In the genomic region with DNA sequence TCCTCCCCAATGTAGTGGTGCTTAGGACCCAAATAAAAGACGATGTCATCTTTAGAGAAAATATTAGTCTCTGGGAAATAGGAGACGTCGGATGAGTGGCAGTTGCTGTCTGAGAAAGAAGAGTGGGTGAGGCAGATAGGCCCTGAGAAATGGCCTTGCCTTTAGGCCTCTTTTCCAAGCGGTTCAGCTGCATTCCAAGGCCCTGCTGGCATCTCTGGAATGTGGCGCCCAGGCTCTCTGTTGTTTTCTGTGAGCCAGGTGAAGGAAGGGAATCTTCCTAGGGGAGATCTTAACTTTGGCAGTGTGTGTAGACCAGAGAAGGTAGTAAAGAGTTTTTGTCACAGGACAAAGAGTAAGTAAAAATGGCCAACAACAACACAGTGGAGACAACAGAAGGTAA, we compare ENCODE assay signal across 18 mouse cellular contexts. TPM values are rescaled to one million over a fixed set of nuclear protein-coding genes. Genes with fewer than 3 reads are reported as not detected.
DNase-seq lines count a peak whose midpoint lies in the region; ATAC-seq and TF ChIP-seq lines count a peak whose summit lies in the region.
"Had no signal": no experiment of that assay in that cellular context is flagged by ENCODE, and none has a peak within 500 bp of the region (broad histone marks: within the 10 kb centered on the region; RNA-seq: fewer than 3 reads in every experiment).

No protein-coding gene starts in this region.

- H3K4me1 ChIP-seq in ES-Bruce4 (ENCODE audit: control insufficient read depth, insufficient read depth, low read length) = no peaks in the 10 kb centered on the region
- no peaks in the 10 kb centered on the region for H3K4me1 ChIP-seq in embryonic facial prominence, embryonic 11.5 days (ENCODE audit: control insufficient read depth, insufficient read depth, low read length)
- no peaks in the 10 kb centered on the region for H3K4me1 ChIP-seq in lung, postnatal 0 days (ENCODE audit: insufficient read depth, low read depth, low read length)
- H3K4me1 ChIP-seq: liver, embryonic 15.5 days had no signal

- no peak for ATAC-seq in embryonic facial prominence, embryonic 11.5 days (replicated peaks; ENCODE audit: insufficient number of reproducible peaks, low FRiP score, low TSS enrichment, low read depth)
- ATAC-seq in lung, postnatal 0 days = peak; percentile 60; the same call in 1 of the 2 replicates
- ATAC-seq: forebrain, embryonic 14.5 days; intestine, postnatal 0 days had no signal

- TF ChIP-seq CTCF in ES-Bruce4 (IDR thresholded peaks at IDR 0.05; ENCODE audit: low read depth, low read length) = no peak
- no peak for TF ChIP-seq CTCF in lung, postnatal 0 days (IDR thresholded peaks at IDR 0.05)

- no peak for TF ChIP-seq POLR2A in ES-Bruce4 (IDR thresholded peaks at IDR 0.05; ENCODE audit: insufficient read depth, low read length)

- peak; percentile 60 for TF ChIP-seq EP300 in ES-Bruce4 (IDR thresholded peaks at IDR 0.05; ENCODE audit: insufficient read depth, low read depth, low read length)
- TF ChIP-seq EP300 in lung, postnatal 0 days (IDR thresholded peaks at IDR 0.05) = peak; percentile 49; the same call in 1 of the 2 replicates

- H3K27me3 ChIP-seq in ES-Bruce4 (ENCODE audit: control insufficient read depth, insufficient read depth, low read length, poor library complexity, severe bottlenecking) = no peaks in the 10 kb centered on the region
- no peaks in the 10 kb centered on the region for H3K27me3 ChIP-seq in embryonic facial prominence, embryonic 11.5 days (ENCODE audit: control insufficient read depth, insufficient read depth, low read length)
- H3K27me3 ChIP-seq in lung, postnatal 0 days (replicated peaks; ENCODE audit: insufficient read depth, low read length) = no peaks in the 10 kb centered on the region
- H3K27me3 ChIP-seq: hindbrain, embryonic 13.5 days; liver, embryonic 15.5 days; midbrain, embryonic 13.5 days had no signal

- H3K4me3 ChIP-seq in ES-Bruce4 (ENCODE audit: low read depth, low read length) = no peak overlapping the region
- no peak overlapping the region for H3K4me3 ChIP-seq in embryonic facial prominence, embryonic 11.5 days (ENCODE audit: low read depth, low read length)
- no peak overlapping the region for H3K4me3 ChIP-seq in lung, postnatal 0 days (ENCODE audit: low read depth, low read length)
- H3K4me3 ChIP-seq: hindbrain, embryonic 13.5 days; liver, embryonic 15.5 days; midbrain, embryonic 13.5 days had no signal

- H3K4me2 ChIP-seq in embryonic facial prominence, embryonic 11.5 days (ENCODE audit: low read depth, low read length) = no peak overlapping the region
- H3K4me2 ChIP-seq in lung, postnatal 0 days (replicated peaks; ENCODE audit: low read depth, low read length) = no peak overlapping the region
- H3K4me2 ChIP-seq: hindbrain, embryonic 13.5 days; liver, embryonic 15.5 days; midbrain, embryonic 13.5 days had no signal

- H3K27ac ChIP-seq in ES-Bruce4 (ENCODE audit: insufficient read depth, low read length) = no peak overlapping the region
- no peak overlapping the region for H3K27ac ChIP-seq in embryonic facial prominence, embryonic 11.5 days (replicated peaks; ENCODE audit: low read depth, low read length)
- H3K27ac ChIP-seq in lung, postnatal 0 days (ENCODE audit: low read length) = no peak overlapping the region
- H3K27ac ChIP-seq: liver, embryonic 15.5 days had no signal

- DNase-seq in kidney, adult 11 months = peak; percentile 4
- DNase-seq in kidney, adult 9 months = no peak
- peak; percentile 40 for DNase-seq in embryonic facial prominence, embryonic 11.5 days (ENCODE audit: low spot score)
- DNase-seq in lung, postnatal 0 days (ENCODE audit: low spot score) = peak; percentile 28
- DNase-seq in layer of hippocampus, postnatal 14 days (ENCODE audit: low spot score in 2 of 2) = no peak
- DNase-seq in layer of hippocampus, postnatal 10 days (ENCODE audit: low spot score in 2 of 2) = no peak
- DNase-seq in cerebellum, postnatal 25 days = no peak
- DNase-seq: adrenal gland, postnatal 25 days; cerebellum, postnatal 10 days; layer of hippocampus, postnatal 36 days; right cerebral cortex, postnatal 4 days; thymus, postnatal 25 days had no signal

- H3K9ac ChIP-seq in ES-Bruce4 (ENCODE audit: low read depth, poor library complexity, severe bottlenecking) = no peak overlapping the region
- no peak overlapping the region for H3K9ac ChIP-seq in embryonic facial prominence, embryonic 11.5 days (replicated peaks; ENCODE audit: low read length)
- H3K9ac ChIP-seq in lung, postnatal 0 days (replicated peaks; ENCODE audit: low read depth) = no peak overlapping the region
- H3K9ac ChIP-seq: hindbrain, embryonic 13.5 days; liver, embryonic 15.5 days; midbrain, embryonic 13.5 days had no signal

- no peaks in the 10 kb centered on the region for H3K36me3 ChIP-seq in ES-Bruce4 (ENCODE audit: control insufficient read depth, insufficient read depth, low read length, poor library complexity, severe bottlenecking)
- H3K36me3 ChIP-seq in embryonic facial prominence, embryonic 11.5 days (replicated peaks; ENCODE audit: control insufficient read depth, insufficient read depth, low read depth, low read length) = no peaks in the 10 kb centered on the region
- H3K36me3 ChIP-seq in lung, postnatal 0 days (ENCODE audit: insufficient read depth, low read length) = no peaks in the 10 kb centered on the region
- H3K36me3 ChIP-seq: hindbrain, embryonic 13.5 days; liver, embryonic 15.5 days; midbrain, embryonic 13.5 days had no signal

- H3K9me3 ChIP-seq in ES-Bruce4 (replicated peaks; ENCODE audit: control insufficient read depth, insufficient read depth, low read length, poor library complexity, severe bottlenecking) = peaks cover 3% of the 10 kb centered on the region; the same call in 1 of the 2 replicates
- no peaks in the 10 kb centered on the region for H3K9me3 ChIP-seq in embryonic facial prominence, embryonic 11.5 days (replicated peaks; ENCODE audit: control insufficient read depth, low read length)
- no peaks in the 10 kb centered on the region for H3K9me3 ChIP-seq in lung, postnatal 0 days (ENCODE audit: low read length)
- H3K9me3 ChIP-seq: hindbrain, embryonic 13.5 days; liver, embryonic 15.5 days had no signal

- 36% methylated on average over 5 of the region's 5 CpGs for WGBS in embryonic facial prominence, embryonic 11.5 days
- 28% methylated on average over 5 of the region's 5 CpGs for WGBS in lung, postnatal 0 days

RNA-seq across cellular contexts. Expression of gene Ikzf2, which starts 40.9 kb away (rescaled TPM):
- polyA plus RNA-seq in ES-Bruce4 (2011; ENCODE audit: insufficient read depth, insufficient read length, low read depth, missing spikeins) = 12.9 and 13.7 TPM in 2 replicates
- polyA plus RNA-seq in embryonic facial prominence, embryonic 11.5 days (2014; fragmentation: Nextera tagmentation; extraction: Ambion mirVana) = 5.0 and 5.3 TPM in 2 replicates
- polyA plus RNA-seq in lung, postnatal 0 days (2015; fragmentation: Nextera tagmentation; extraction: Ambion mirVana) = 0.88 and 1.5 TPM in 2 replicates
- total RNA-seq in layer of hippocampus, postnatal 14 days (2021) = 10 to 100 TPM in 1 of 2 experiments, 1 to 10 TPM in 1; 7.0 to 10.4 TPM
- 1 to 10 TPM; 6.4 to 6.6 TPM for total RNA-seq in layer of hippocampus, postnatal 10 days (2021)

Comparison
In these comparisons a context has a peak if more than half of its experiments do, and no peak if none do; other contexts are left out.
1. DNase-seq: peak in kidney, adult 11 months (single experiment), embryonic facial prominence, embryonic 11.5 days (single experiment) and lung, postnatal 0 days (single experiment); none in kidney, adult 9 months (single experiment), layer of hippocampus, postnatal 14 days (0 of 2), layer of hippocampus, postnatal 10 days (0 of 2) and cerebellum, postnatal 25 days (0 of 2).